Mouse (Mus musculus) erythroblast, embryonic 14.5 days (primary cell): ENCODE data around the gene Gata2. TPM values are rescaled to one million over a fixed set of nuclear protein-coding genes. Genes with fewer than 3 reads are reported as not detected.

Source experiments
- H3K27me3 ChIP-seq: 2 replicates; pipeline ENCODE4 v1.6.1; 2012; ENCODE audit warnings: inconsistent platforms; ENCODE audit not compliant: control insufficient read depth
- H3K36me3 ChIP-seq: 2 replicates; pipeline ENCODE4 v1.6.1; 2012; ENCODE audit warnings: mild to moderate bottlenecking, inconsistent platforms; ENCODE audit not compliant: control insufficient read depth
- H3K4me1 ChIP-seq: 2 replicates; pipeline ENCODE4 v1.6.1; 2012; ENCODE audit warnings: inconsistent platforms; ENCODE audit not compliant: control insufficient read depth
- H3K4me3 ChIP-seq: replicated peaks from 2 replicates; pipeline ENCODE3; 2012; ENCODE audit warnings: moderate library complexity, mild to moderate bottlenecking, inconsistent platforms
- H3K9me3 ChIP-seq: 2 replicates; pipeline ENCODE4 v1.6.1; 2012; ENCODE audit warnings: low read length, inconsistent platforms, mixed read lengths; ENCODE audit not compliant: control insufficient read depth
- GATA1 ChIP-seq: IDR thresholded peaks from 2 replicates; pipeline ENCODE4 v1.6.1; 2012; ENCODE audit warnings: low read length, inconsistent platforms, mixed read lengths
- TAL1 ChIP-seq: IDR thresholded peaks from 3 replicates; pipeline ENCODE4 v1.6.1; 2012; ENCODE audit warnings: low read length, inconsistent platforms, mixed read lengths
- polyA plus RNA-seq: library from polyadenylated mRNA; stranded (reverse); fragments of >175 nt; gene quantifications from 2 replicates; pipeline ENCODE4 v1.2.3, GENCODE M21; 2012

Gata2 gene
- polyA plus RNA-seq, 1 experiment, result 0.82 TPM

DNA sequence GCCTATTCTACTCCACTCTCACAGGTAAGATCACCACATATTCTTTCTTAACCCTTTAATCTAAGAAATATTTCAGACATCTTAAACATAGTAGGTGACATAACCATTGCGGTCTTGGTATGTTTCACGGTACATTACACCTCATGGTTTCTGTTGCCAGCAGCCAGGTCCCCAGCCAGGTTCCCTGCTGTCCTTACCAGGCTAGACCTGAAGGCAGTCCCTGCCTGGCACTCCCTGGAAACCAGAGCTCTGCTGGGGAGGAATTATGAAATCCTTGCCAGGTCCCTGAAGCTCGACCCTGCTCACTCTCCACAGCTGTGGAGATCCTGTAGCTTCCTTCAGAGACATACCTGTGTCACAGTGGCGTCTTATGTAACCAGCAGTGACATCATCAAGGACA, 22.5 kb downstream of the Gata2 start:
- TF ChIP-seq TAL1 (no peak), GATA1 (no peak)
- Histone ChIP-seq H3K27me3 (peaks cover 2% of the 10 kb centered on the region; the same call in 1 of the 2 replicates), H3K9me3 (peaks cover 6% of the 10 kb centered on the region), H3K4me3 (no peak overlapping the region), H3K4me1 (no peaks in the 10 kb centered on the region), H3K36me3 (no peaks in the 10 kb centered on the region)

- Histone ChIP-seq H3K4me1 (no peaks in the 10 kb centered on the region), H3K27me3 (peaks cover 6% of the 10 kb centered on the region), H3K36me3 (no peaks in the 10 kb centered on the region), H3K4me3 (no peak overlapping the region), H3K9me3 (peaks cover 6% of the 10 kb centered on the region)
- TF ChIP-seq GATA1, result no peak
- TF ChIP-seq TAL1, result no peak
Measured at GRCm38 (mm10) chr6:88219094-88219493, 25.4 kb downstream of the Gata2 start.

- Histone ChIP-seq H3K4me1 (peaks cover 6% of the 10 kb centered on the region), H3K9me3 (peaks cover 6% of the 10 kb centered on the region), H3K27me3 (peaks cover 9% of the 10 kb centered on the region), H3K36me3 (no peaks in the 10 kb centered on the region), H3K4me3 (no peak within 1 kb of the TSS)
- TF ChIP-seq TAL1 (no peak), GATA1 (no peak)
Measured at GRCm38 (mm10) chr6:88221968-88222367, 28.3 kb downstream of the Gata2 start, which contains the start of gene Dnajb8. Gene Dnajb8, plus strand, starts transcription at chr6:88222268.

DNA sequence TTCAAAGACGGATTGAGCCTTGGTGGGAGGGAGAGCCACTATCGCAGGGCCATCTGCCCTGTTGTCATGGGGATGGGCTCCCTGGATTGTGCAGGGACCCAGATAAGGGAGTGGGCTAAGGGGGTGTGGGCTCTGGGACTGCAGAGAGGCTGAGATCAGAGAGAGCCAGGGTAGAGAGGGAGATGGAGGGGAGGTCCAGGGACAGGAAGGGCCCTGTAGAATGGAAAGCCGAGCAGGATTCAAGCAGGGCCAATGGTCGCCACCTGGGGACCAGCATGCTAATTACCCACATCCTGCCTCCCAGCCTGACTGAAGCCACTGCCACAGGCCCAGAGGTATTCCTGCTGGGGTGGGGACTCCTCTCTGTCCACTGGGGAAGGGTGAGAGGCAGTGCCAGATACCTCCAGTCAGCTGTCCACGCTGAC, 32.9 kb downstream of the Gata2 start:
- TF ChIP-seq GATA1 (no peak), TAL1 (no peak)
- H3K4me1 ChIP-seq, result peaks cover 6% of the 10 kb centered on the region
- H3K4me3 ChIP-seq, result no peak overlapping the region
- peaks cover 41% of the 10 kb centered on the region for H3K27me3 ChIP-seq
- no peaks in the 10 kb centered on the region for H3K36me3 ChIP-seq
- no peaks in the 10 kb centered on the region for H3K9me3 ChIP-seq

DNA sequence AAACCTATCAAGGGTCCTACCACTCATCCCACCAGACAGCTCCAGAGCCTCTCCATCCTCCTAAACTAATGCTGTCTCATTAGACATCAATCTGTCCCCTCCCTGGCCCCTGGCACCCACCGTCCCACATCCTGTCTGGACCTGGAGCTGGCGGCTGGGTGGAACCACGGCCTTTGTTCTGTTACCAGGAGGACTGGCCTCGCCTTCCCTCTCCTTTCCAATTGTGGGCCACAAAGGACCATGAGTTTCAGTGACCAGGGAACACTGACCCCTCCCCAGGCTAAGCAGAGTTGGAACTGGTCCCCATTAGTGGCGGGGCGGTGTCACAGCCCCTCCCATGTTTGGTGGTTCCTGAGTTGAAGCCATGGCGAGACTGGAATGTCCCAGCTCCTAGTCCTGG, 33.8 kb downstream of the Gata2 start:
- H3K4me1 ChIP-seq, result peaks cover 6% of the 10 kb centered on the region
- H3K36me3 ChIP-seq, result no peaks in the 10 kb centered on the region
- TF ChIP-seq TAL1, result no peak
- no peak for TF ChIP-seq GATA1
- H3K27me3 ChIP-seq, result peaks cover 42% of the 10 kb centered on the region
- H3K9me3 ChIP-seq, result no peaks in the 10 kb centered on the region
- no peak overlapping the region for H3K4me3 ChIP-seq

GRCm38 (mm10) chr6:88229221-88229620, 35.5 kb downstream of the Gata2 start:
- Histone ChIP-seq H3K4me1 (peaks cover 6% of the 10 kb centered on the region), H3K4me3 (no peak overlapping the region), H3K9me3 (no peaks in the 10 kb centered on the region), H3K27me3 (peaks cover 53% of the 10 kb centered on the region), H3K36me3 (no peaks in the 10 kb centered on the region)
- no peak for TF ChIP-seq GATA1
- no peak for TF ChIP-seq TAL1

DNA sequence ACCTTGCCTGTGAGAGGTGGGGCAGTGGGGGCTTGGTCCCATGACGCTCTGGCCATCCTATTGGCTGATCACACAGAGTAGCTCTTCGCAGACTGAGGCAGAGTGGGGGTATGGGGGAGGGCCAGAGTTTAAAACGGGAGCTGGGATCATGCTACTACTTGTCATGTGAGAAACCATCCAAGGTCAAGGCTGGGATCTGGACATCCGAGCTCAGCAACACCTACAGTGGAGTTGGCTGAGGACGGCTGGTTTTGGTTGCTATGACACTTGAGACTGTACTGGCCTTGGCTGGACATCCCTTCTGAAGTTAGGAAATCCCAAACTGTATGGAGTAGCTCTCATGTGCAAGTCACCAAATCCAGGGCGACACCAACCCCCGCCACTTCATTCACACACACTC, 38.1 kb downstream of the Gata2 start:
- Histone ChIP-seq H3K9me3 (no peaks in the 10 kb centered on the region), H3K27me3 (peaks cover 70% of the 10 kb centered on the region), H3K4me1 (peaks cover 7% of the 10 kb centered on the region; the same call in 1 of the 2 replicates), H3K36me3 (no peaks in the 10 kb centered on the region), H3K4me3 (no peak overlapping the region)
- TF ChIP-seq GATA1 (no peak), TAL1 (no peak)

GRCm38 (mm10) chr6:88232221-88232620, 38.5 kb downstream of the Gata2 start:
- H3K4me3 ChIP-seq, result no peak overlapping the region
- no peaks in the 10 kb centered on the region for H3K36me3 ChIP-seq
- no peak for TF ChIP-seq GATA1
- no peak for TF ChIP-seq TAL1
- H3K27me3 ChIP-seq, result peaks cover 74% of the 10 kb centered on the region
- H3K4me1 ChIP-seq, result peaks cover 7% of the 10 kb centered on the region; the same call in 1 of the 2 replicates
- H3K9me3 ChIP-seq, result no peaks in the 10 kb centered on the region

DNA sequence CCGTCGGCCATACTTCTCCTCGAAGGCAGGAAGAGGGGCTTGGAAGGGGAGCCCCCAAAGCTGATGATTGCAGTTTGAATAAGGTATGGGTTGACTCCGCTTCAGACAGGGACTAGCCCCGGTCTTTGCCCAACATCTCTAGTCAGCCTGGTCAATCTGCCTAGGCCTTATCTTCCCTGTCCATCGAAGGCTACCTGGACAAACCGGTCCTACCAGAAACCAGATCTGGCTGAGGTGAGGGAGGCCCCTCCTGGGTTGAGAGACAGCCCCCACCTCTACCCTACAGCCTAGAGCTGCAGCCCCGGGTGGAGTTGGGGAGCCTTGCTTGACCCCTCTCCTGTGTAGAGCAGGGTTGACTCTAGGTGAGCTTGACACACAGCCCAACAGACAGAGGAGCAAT, 40.3 kb downstream of the Gata2 start:
- TF ChIP-seq TAL1 (no peak), GATA1 (no peak)

GRCm38 (mm10) chr6:88235461-88235860, 41.8 kb downstream of the Gata2 start:
- Histone ChIP-seq H3K4me1 (peaks cover 7% of the 10 kb centered on the region; the same call in 1 of the 2 replicates), H3K4me3 (no peak overlapping the region), H3K9me3 (no peaks in the 10 kb centered on the region), H3K27me3 (peaks cover 55% of the 10 kb centered on the region), H3K36me3 (no peaks in the 10 kb centered on the region)
- TF ChIP-seq TAL1 (no peak), GATA1 (no peak)

More for the DNA sequence above, 40.3 kb downstream of the Gata2 start:
- Histone ChIP-seq H3K36me3 (no peaks in the 10 kb centered on the region), H3K4me1 (peaks cover 7% of the 10 kb centered on the region; the same call in 1 of the 2 replicates), H3K9me3 (no peaks in the 10 kb centered on the region), H3K27me3 (peaks cover 60% of the 10 kb centered on the region), H3K4me3 (no peak overlapping the region)
